Mouse (Mus musculus): ENCODE measurements around the gene Slc24a3. TPM values are rescaled to one million over a fixed set of nuclear protein-coding genes. Genes with fewer than 3 reads are reported as not detected.
A peak's percentile ranks its signal among the peaks of the same experiment; 100 is the strongest.

Slc24a3 gene
- polyA plus RNA-seq, 1 experiment from 2014 or later, result 0.68 TPM

DNA sequence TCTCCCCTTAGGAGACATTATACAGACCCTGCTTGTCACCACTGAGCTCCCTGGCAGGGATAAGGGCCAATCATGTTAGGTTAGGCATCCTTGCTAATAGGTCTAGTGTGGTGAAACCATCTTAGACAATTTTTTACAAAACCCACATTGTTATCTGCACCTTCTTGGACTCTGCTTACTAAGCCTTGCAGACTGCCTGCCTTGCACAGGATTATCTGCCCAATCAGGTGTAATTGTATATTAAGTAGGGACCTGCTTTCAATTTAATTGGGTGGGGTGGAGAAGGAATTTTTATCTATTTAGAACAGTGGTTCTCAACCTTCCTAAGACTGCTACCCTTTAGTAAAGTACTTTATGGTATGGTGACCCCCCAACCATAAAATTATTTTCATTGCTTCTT lies 394.9 kb downstream of the Slc24a3 start:
- Histone ChIP-seq H3K36me3 (replicated peaks) (no peaks in the 10 kb centered on the region), H3K9me3 (replicated peaks) (no peaks in the 10 kb centered on the region), H3K4me2 (no peak overlapping the region), H3K4me1 (replicated peaks) (no peaks in the 10 kb centered on the region), H3K27ac (replicated peaks) (no peak overlapping the region), H3K27me3 (no peaks in the 10 kb centered on the region), H3K4me3 (replicated peaks) (no peak overlapping the region), H3K9ac (no peak overlapping the region)
- ATAC-seq (ENCODE audit: insufficient read depth), result no peak

GRCm38 (mm10) chr2:145564596-145564995 lies 397.0 kb downstream of the Slc24a3 start:
- Histone ChIP-seq H3K27me3 (no peaks in the 10 kb centered on the region), H3K4me3 (replicated peaks) (no peak overlapping the region), H3K4me2 (no peak overlapping the region), H3K36me3 (replicated peaks) (no peaks in the 10 kb centered on the region), H3K9ac (no peak overlapping the region), H3K27ac (replicated peaks) (no peak overlapping the region), H3K4me1 (replicated peaks) (no peaks in the 10 kb centered on the region), H3K9me3 (replicated peaks) (no peaks in the 10 kb centered on the region)
- no peak for ATAC-seq (ENCODE audit: insufficient read depth)
- 68% methylated on average over 8 of the region's 8 CpGs for WGBS (ENCODE audit: insufficient replicate concordance)

DNA sequence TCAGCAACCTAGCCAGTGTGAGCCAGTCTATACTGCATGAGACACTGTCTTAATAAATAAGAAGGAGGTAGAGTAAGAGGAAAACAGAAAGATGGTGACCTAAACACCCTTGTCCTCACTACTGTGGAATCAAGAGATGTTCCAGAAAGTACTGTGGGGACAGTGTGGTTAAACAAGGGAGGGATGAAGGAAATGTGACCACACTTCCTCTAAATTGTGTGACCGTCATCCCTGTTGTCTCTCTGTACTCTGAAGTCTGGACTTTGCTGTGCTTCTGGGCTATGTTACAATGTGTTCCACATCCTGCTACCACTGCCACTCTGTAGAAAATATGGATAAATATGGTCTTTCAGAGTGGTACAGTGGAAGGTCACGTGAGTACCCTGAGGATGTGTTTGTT lies 399.4 kb downstream of the Slc24a3 start:
- 43% methylated on average over 2 of the region's 2 CpGs for WGBS (ENCODE audit: insufficient replicate concordance)
- Histone ChIP-seq H3K27me3 (no peaks in the 10 kb centered on the region), H3K36me3 (replicated peaks) (no peaks in the 10 kb centered on the region), H3K4me2 (no peak overlapping the region), H3K9me3 (replicated peaks) (no peaks in the 10 kb centered on the region), H3K4me1 (replicated peaks) (no peaks in the 10 kb centered on the region), H3K9ac (no peak overlapping the region), H3K4me3 (replicated peaks) (no peak overlapping the region), H3K27ac (replicated peaks) (no peak overlapping the region)
- ATAC-seq (ENCODE audit: insufficient read depth), result no peak

DNA sequence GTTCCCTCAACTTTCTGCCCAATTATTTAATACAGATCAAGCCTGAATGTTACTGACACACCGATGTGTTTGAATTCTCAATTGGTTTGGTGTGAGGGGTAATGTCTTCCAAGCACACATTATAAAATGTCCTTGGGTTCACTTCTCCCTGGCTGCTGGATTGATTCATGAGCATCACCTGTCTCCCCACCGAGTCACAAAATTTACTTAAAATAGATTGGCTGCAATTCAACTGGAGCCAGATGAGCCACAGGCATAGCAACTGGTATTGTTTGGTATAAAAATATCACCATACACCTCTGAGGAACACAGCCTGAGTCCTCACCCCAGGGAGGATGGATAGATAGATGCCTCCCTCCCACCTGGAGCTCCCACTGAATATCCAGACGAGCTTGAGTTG lies 404.4 kb downstream of the Slc24a3 start:
- H3K4me1 ChIP-seq (replicated peaks), result no peaks in the 10 kb centered on the region
- WGBS (ENCODE audit: insufficient replicate concordance), result 57% methylated on average over 3 of the region's 3 CpGs

GRCm38 (mm10) chr2:145574148-145574547 lies 406.6 kb downstream of the Slc24a3 start:
- H3K4me1 ChIP-seq (replicated peaks), result no peaks in the 10 kb centered on the region
- no peak overlapping the region for H3K9ac ChIP-seq
- ATAC-seq (ENCODE audit: insufficient read depth), result no peak
- H3K36me3 ChIP-seq (replicated peaks), result no peaks in the 10 kb centered on the region
- H3K9me3 ChIP-seq (replicated peaks), result no peaks in the 10 kb centered on the region
- H3K4me3 ChIP-seq (replicated peaks), result no peak overlapping the region
- no peaks in the 10 kb centered on the region for H3K27me3 ChIP-seq
- H3K27ac ChIP-seq (replicated peaks), result no peak overlapping the region
- H3K4me2 ChIP-seq, result no peak overlapping the region
- WGBS (ENCODE audit: insufficient replicate concordance), result 41% methylated on average over 4 of the region's 4 CpGs

More for the DNA sequence above, 404.4 kb downstream of the Slc24a3 start:
- H3K4me2 ChIP-seq, result no peak overlapping the region
- no peaks in the 10 kb centered on the region for H3K27me3 ChIP-seq
- H3K4me3 ChIP-seq (replicated peaks), result no peak overlapping the region
- H3K36me3 ChIP-seq (replicated peaks), result no peaks in the 10 kb centered on the region
- no peak for ATAC-seq (ENCODE audit: insufficient read depth)
- H3K9ac ChIP-seq, result no peak overlapping the region
- H3K9me3 ChIP-seq (replicated peaks), result no peaks in the 10 kb centered on the region
- no peak overlapping the region for H3K27ac ChIP-seq (replicated peaks)

DNA sequence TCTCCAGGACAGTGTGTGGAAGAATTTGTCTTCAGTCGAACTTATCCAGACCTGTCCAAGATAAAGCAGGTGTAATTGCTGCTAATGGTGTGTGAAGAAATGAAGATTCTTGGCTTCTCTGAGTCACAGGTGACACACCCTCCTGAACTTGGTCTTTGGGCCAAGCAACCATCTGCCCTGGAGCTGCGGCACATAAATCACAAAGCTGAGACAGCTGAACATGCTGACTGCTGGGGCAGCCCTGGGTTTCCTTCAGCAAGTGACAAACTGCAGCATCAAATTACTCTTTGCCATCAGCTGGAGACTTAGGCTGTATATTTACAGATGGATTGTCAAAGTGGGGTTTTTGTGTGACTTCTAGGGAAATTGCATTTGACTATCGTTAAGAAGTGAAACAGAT lies 415.5 kb downstream of the Slc24a3 start:
- 61% methylated on average over 3 of the region's 3 CpGs for WGBS (ENCODE audit: insufficient replicate concordance)
- Histone ChIP-seq H3K9me3 (replicated peaks) (no peaks in the 10 kb centered on the region), H3K27ac (replicated peaks) (no peak overlapping the region), H3K4me1 (replicated peaks) (no peaks in the 10 kb centered on the region), H3K36me3 (replicated peaks) (no peaks in the 10 kb centered on the region), H3K4me3 (replicated peaks) (no peak overlapping the region), H3K4me2 (no peak overlapping the region), H3K9ac (no peak overlapping the region), H3K27me3 (no peaks in the 10 kb centered on the region)
- ATAC-seq (ENCODE audit: insufficient read depth), result no peak

DNA sequence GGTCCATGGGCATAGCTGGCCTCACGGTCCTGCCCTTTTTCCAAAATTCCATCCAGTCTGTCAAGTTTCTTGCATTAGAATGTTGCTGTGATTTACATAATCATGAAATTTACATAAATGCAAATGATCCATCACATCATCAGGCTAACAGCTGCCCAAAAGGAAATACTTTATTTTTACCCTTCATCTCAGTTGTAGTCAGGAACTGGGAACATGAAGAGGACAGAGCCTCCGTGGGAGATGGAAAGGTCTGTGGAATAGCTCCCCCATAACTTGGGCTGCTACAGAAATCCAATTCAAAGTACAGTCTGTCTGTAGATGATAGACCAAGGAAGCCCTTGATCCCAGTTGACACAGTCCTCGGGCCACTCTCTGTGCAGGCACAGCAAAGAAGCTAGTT lies 417.9 kb downstream of the Slc24a3 start:
- no peaks in the 10 kb centered on the region for H3K27me3 ChIP-seq
- WGBS (ENCODE audit: insufficient replicate concordance), result 60% methylated on average over 3 of the region's 3 CpGs
- no peaks in the 10 kb centered on the region for H3K9me3 ChIP-seq (replicated peaks)
- ATAC-seq (ENCODE audit: insufficient read depth), result no peak
- no peak overlapping the region for H3K9ac ChIP-seq
- no peak overlapping the region for H3K27ac ChIP-seq (replicated peaks)
- no peak overlapping the region for H3K4me2 ChIP-seq
- no peaks in the 10 kb centered on the region for H3K4me1 ChIP-seq (replicated peaks)
- no peak overlapping the region for H3K4me3 ChIP-seq (replicated peaks)
- H3K36me3 ChIP-seq (replicated peaks), result no peaks in the 10 kb centered on the region

DNA sequence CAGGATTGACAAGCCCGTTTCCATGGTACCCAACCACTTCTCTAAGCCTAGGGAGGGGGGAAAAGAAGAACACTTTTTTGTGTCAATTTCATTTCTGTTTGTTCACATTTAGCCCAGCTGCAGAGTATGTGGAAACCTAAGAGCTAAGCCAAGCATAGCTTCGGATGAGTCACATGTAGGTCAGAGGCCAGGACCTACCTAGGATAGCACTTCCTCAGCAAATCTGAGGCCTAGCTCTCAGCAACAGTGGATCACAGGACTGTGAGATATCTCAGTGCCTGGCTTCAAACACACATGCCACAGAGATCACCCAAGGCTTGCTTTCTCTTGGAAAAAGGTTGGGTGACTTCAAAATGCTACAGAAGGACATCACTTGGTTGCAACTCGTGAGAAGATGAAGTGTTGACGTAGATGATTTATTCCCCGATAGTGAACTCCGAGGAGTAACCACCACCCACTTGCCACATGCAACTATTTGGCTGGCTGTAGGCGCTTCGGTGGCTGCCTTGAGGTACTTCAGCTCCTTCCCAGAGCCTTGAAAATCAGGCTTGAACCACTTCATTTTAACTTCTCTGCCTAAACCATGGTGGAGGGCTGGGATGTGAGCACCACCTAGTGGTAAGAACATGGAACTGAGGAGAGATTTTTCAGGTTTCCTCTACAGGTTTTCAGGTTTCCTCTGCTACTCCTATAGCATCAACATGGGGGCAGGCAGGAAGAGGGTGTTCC lies 420.6 kb downstream of the Slc24a3 start:
- Histone ChIP-seq H3K27ac (replicated peaks) (no peak overlapping the region), H3K36me3 (replicated peaks) (no peaks in the 10 kb centered on the region), H3K4me1 (replicated peaks) (no peaks in the 10 kb centered on the region), H3K27me3 (no peaks in the 10 kb centered on the region), H3K9ac (no peak overlapping the region), H3K4me3 (replicated peaks) (no peak overlapping the region), H3K9me3 (replicated peaks) (no peaks in the 10 kb centered on the region), H3K4me2 (no peak overlapping the region)
- WGBS (ENCODE audit: insufficient replicate concordance), result 45% methylated on average over 8 of the region's 8 CpGs
- 0 out of 2 replicates have a peak, but pooled peaks have one; percentile 9 for ATAC-seq (ENCODE audit: insufficient read depth)

DNA sequence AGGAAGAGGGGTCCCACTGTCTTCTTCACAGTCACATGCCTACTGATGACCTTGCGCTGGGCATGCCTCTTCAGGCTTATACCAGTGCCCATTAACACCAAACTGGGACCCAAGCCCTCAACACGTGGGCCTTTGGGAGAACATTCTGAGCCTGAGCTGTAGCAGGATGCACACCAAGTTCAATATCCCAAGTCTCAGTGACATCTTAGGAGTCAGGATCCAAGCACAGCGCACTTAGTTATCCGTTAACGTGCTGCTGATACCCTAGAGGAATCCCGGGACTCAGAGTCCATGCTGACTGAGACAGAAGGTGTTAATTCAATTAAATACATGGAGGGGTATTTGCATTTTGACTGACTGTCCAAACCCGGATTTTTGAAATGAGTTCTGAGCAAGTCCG lies 424.3 kb downstream of the Slc24a3 start:
- Histone ChIP-seq H3K36me3 (replicated peaks) (no peaks in the 10 kb centered on the region), H3K4me1 (replicated peaks) (no peaks in the 10 kb centered on the region), H3K27ac (replicated peaks) (no peak overlapping the region), H3K4me3 (replicated peaks) (no peak overlapping the region), H3K9me3 (replicated peaks) (no peaks in the 10 kb centered on the region), H3K9ac (no peak overlapping the region), H3K4me2 (no peak overlapping the region), H3K27me3 (no peaks in the 10 kb centered on the region)
- no peak for ATAC-seq (ENCODE audit: insufficient read depth)
- 70% methylated on average over 8 of the region's 8 CpGs for WGBS (ENCODE audit: insufficient replicate concordance)

GRCm38 (mm10) chr2:145593649-145594347 lies 426.2 kb downstream of the Slc24a3 start:
- no peak overlapping the region for H3K9ac ChIP-seq
- H3K27ac ChIP-seq (replicated peaks), result no peak overlapping the region
- 48% methylated on average over 3 of the region's 3 CpGs for WGBS (ENCODE audit: insufficient replicate concordance)
- ATAC-seq (ENCODE audit: insufficient read depth), result no peak
- H3K4me1 ChIP-seq (replicated peaks), result no peaks in the 10 kb centered on the region
- H3K4me2 ChIP-seq, result no peak overlapping the region
- no peaks in the 10 kb centered on the region for H3K36me3 ChIP-seq (replicated peaks)
- H3K9me3 ChIP-seq (replicated peaks), result no peaks in the 10 kb centered on the region
- no peaks in the 10 kb centered on the region for H3K27me3 ChIP-seq
- no peak overlapping the region for H3K4me3 ChIP-seq (replicated peaks)

- H3K36me3 ChIP-seq (replicated peaks), result no peaks in the 10 kb centered on the region
- H3K27ac ChIP-seq (replicated peaks), result no peak overlapping the region
- no peaks in the 10 kb centered on the region for H3K4me1 ChIP-seq (replicated peaks)
- H3K4me2 ChIP-seq, result no peak overlapping the region
- no peaks in the 10 kb centered on the region for H3K9me3 ChIP-seq (replicated peaks)
- H3K9ac ChIP-seq, result no peak overlapping the region
- 75% methylated on average over 5 of the region's 5 CpGs for WGBS (ENCODE audit: insufficient replicate concordance)
- no peak overlapping the region for H3K4me3 ChIP-seq (replicated peaks)
- no peak for ATAC-seq (ENCODE audit: insufficient read depth)
- H3K27me3 ChIP-seq, result no peaks in the 10 kb centered on the region
Observed at GRCm38 (mm10) chr2:145597866-145598265, 430.3 kb downstream of the Slc24a3 start.

DNA sequence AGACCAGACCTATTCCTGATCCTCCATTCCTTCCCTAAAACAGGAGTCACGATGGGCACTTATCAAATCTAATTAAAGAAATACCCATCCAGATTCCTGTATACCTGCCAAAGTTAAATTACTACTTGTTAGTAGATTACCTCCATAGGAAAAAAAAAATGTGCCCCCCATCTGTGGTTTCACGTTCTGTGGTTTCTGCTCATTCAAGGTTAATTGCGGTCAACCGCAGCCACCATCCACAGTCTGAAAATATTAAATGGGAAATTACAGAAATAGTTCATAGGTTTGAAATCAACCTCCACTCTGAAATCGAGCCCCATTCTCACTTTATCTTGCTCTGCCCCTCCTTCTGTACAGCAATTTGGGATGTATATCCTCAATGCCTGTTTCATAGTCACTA lies 440.3 kb downstream of the Slc24a3 start:
- Histone ChIP-seq H3K36me3 (replicated peaks) (no peaks in the 10 kb centered on the region), H3K4me2 (no peak overlapping the region), H3K4me1 (replicated peaks) (no peaks in the 10 kb centered on the region), H3K27me3 (no peaks in the 10 kb centered on the region), H3K9me3 (replicated peaks) (no peaks in the 10 kb centered on the region), H3K9ac (no peak overlapping the region), H3K4me3 (replicated peaks) (no peak overlapping the region), H3K27ac (replicated peaks) (no peak overlapping the region)
- no peak for ATAC-seq (ENCODE audit: insufficient read depth)
- WGBS (ENCODE audit: insufficient replicate concordance), result 58% methylated on average over 5 of the region's 5 CpGs
